Mouse (Mus musculus) layer of hippocampus, postnatal 25 days (tissue): ENCODE measurements around the gene Ptpn14. TPM values are rescaled to one million over a fixed set of nuclear protein-coding genes. Genes with fewer than 3 reads are reported as not detected.

Experiments
- DNase-seq, 2 experiments: peaks; one replicate each; pipeline ENCODE4 v3.0.0; 2022; ENCODE audit warnings: mixed read lengths in 2 of 2, low spot score in 1 of 2; ENCODE audit errors: extremely low spot score in 1 of 2
- total RNA-seq, 2 experiments: library from RNA; stranded (reverse); gene quantifications; 2 replicates each; pipeline ENCODE4 v1.2.3; 2021

Gene Ptpn14
- total RNA-seq, 2 experiments from 2014 or later: 11.8 to 13.9 TPM

GRCm38 (mm10) chr1:189803742-189804141, 75.7 kb downstream of the Ptpn14 start:
- no peak for DNase-seq

- DNase-seq: no peak
Measured at GRCm38 (mm10) chr1:189806533-189807297, 78.6 kb downstream of the Ptpn14 start.

- DNase-seq: no peak
Measured at GRCm38 (mm10) chr1:189808015-189808414, 79.9 kb downstream of the Ptpn14 start.

GRCm38 (mm10) chr1:189808453-189808852, 80.4 kb downstream of the Ptpn14 start:
- no peak for DNase-seq

GRCm38 (mm10) chr1:189811778-189812177, 83.7 kb downstream of the Ptpn14 start:
- no peak for DNase-seq

- no peak for DNase-seq
Measured at GRCm38 (mm10) chr1:189814385-189814784, 86.3 kb downstream of the Ptpn14 start.

- no peak for DNase-seq
Measured at GRCm38 (mm10) chr1:189817089-189817488, 89.0 kb downstream of the Ptpn14 start.

- DNase-seq: no peak
Measured at GRCm38 (mm10) chr1:189817810-189818209, 89.7 kb downstream of the Ptpn14 start.

GRCm38 (mm10) chr1:189820111-189820510, 92.0 kb downstream of the Ptpn14 start:
- DNase-seq: no peak

GRCm38 (mm10) chr1:189824436-189824835, 96.4 kb downstream of the Ptpn14 start:
- DNase-seq: no peak

GRCm38 (mm10) chr1:189830391-189830790, 102.3 kb downstream of the Ptpn14 start:
- no peak for DNase-seq

GRCm38 (mm10) chr1:189830797-189831232, 102.7 kb downstream of the Ptpn14 start:
- DNase-seq: no peak

- no peak for DNase-seq
Measured at GRCm38 (mm10) chr1:189833351-189833750, 105.3 kb downstream of the Ptpn14 start.

- DNase-seq: no peak
Measured at GRCm38 (mm10) chr1:189834166-189834565, 106.1 kb downstream of the Ptpn14 start.

GRCm38 (mm10) chr1:189846319-189846718, 118.3 kb downstream of the Ptpn14 start:
- no peak for DNase-seq

GRCm38 (mm10) chr1:189849550-189849949, 121.5 kb downstream of the Ptpn14 start:
- no peak for DNase-seq

- no peak for DNase-seq
Measured at GRCm38 (mm10) chr1:189852051-189852450, 124.0 kb downstream of the Ptpn14 start.

GRCm38 (mm10) chr1:189852456-189852855, 124.4 kb downstream of the Ptpn14 start:
- DNase-seq: no peak

GRCm38 (mm10) chr1:189854646-189855045, 126.6 kb downstream of the Ptpn14 start:
- no peak for DNase-seq

- no peak for DNase-seq
Measured at GRCm38 (mm10) chr1:189855739-189856138, 127.7 kb downstream of the Ptpn14 start.

- no peak for DNase-seq
Measured at GRCm38 (mm10) chr1:189858377-189858776, 130.3 kb downstream of the Ptpn14 start.
